Mouse (Mus musculus) liver, embryonic 11.5 days (tissue): ENCODE results near the gene Phf11c. TPM values are rescaled to one million over a fixed set of nuclear protein-coding genes. Genes with fewer than 3 reads are reported as not detected.

Experiments
- ATAC-seq: fragments of 200-750 bp; cut with Nextera tagmentation; replicated peaks from 2 replicates; pipeline ENCODE4 v1.8.0; 2017; ENCODE audit warnings: moderate number of reproducible peaks, mild to moderate bottlenecking, moderate TSS enrichment, moderate library complexity; ENCODE audit not compliant: low FRiP score
- DNase-seq: peaks from one replicate; pipeline ENCODE4 v3.0.0-alpha.2; 2017; ENCODE audit warnings: low spot score
- H3K27ac ChIP-seq: fragments of 300-500 bp; sonication (generic); 2 replicates; pipeline ENCODE4 v1.5.1; 2014; ENCODE audit warnings: mild to moderate bottlenecking, low read depth, low read length, control low read depth
- H3K27me3 ChIP-seq: fragments of 300-500 bp; sonication (generic); replicated peaks from 2 replicates; pipeline ENCODE4 v1.6.1; 2014; ENCODE audit warnings: low read length, mixed read lengths; ENCODE audit not compliant: control insufficient read depth, insufficient read depth
- H3K36me3 ChIP-seq: fragments of 300-500 bp; sonication (generic); 2 replicates; pipeline ENCODE4 v1.6.1; 2014; ENCODE audit warnings: mild to moderate bottlenecking, low read length, moderate library complexity, mixed read lengths; ENCODE audit not compliant: control insufficient read depth, insufficient read depth
- H3K4me1 ChIP-seq: fragments of 300-500 bp; sonication (generic); replicated peaks from 2 replicates; pipeline ENCODE4 v1.6.1; 2014; ENCODE audit warnings: low read length, mixed read lengths; ENCODE audit not compliant: control insufficient read depth, insufficient read depth
- H3K4me2 ChIP-seq: fragments of 300-500 bp; sonication (generic); 2 replicates; pipeline ENCODE4 v1.6.1; 2014; ENCODE audit warnings: mild to moderate bottlenecking, control low read depth, moderate library complexity
- H3K4me3 ChIP-seq: fragments of 300-500 bp; sonication (generic); 2 replicates; pipeline ENCODE4 v1.5.1; 2014; ENCODE audit warnings: low read depth, low read length, control low read depth
- H3K9ac ChIP-seq: fragments of 300-500 bp; sonication (generic); 2 replicates; pipeline ENCODE4 v1.6.1; 2014; ENCODE audit warnings: low read depth, low read length, control low read depth
- H3K9me3 ChIP-seq: fragments of 300-500 bp; sonication (generic); 2 replicates; pipeline ENCODE4 v1.6.1; 2016; ENCODE audit warnings: low read length, inconsistent platforms, mixed read lengths; ENCODE audit not compliant: control insufficient read depth
- WGBS: fragments of 180-500 bp; shearing (Covaris S2); extraction: QIAGEN DNeasy Blood & Tissue Kit; methylation state at CpG from one replicate; pipeline ENCODE4 v1.1.7; 2014; 5-methylcytosine and 5-hydroxymethylcytosine counted together
- polyA plus RNA-seq: library from polyadenylated mRNA; unstranded; fragments of >200 nt; fragmentation: Nextera tagmentation; extraction: Ambion mirVana; gene quantifications from 2 replicates; pipeline ENCODE4 v1.2.1, GENCODE M21; 2014

Gene Phf11c
- 0.75 and 1.1 TPM in 2 replicates for polyA plus RNA-seq

GRCm38 (mm10) chr14:59395281-59395680, at the start of gene Phf11c:
Phf11c (minus strand) TSS chr14:59395381.
- no peak within 1 kb of the TSS for H3K4me2 ChIP-seq
- DNase-seq (no peak), ATAC-seq (no peak)
- H3K36me3 ChIP-seq = no peaks in the 10 kb centered on the region
- no peaks in the 10 kb centered on the region for H3K4me1 ChIP-seq
- no peaks in the 10 kb centered on the region for H3K9me3 ChIP-seq
- H3K27ac ChIP-seq = no peak within 1 kb of the TSS
- no peaks in the 10 kb centered on the region for H3K27me3 ChIP-seq
- H3K9ac ChIP-seq = no peak within 1 kb of the TSS
- 79% methylated on average over 3 of the region's 3 CpGs for WGBS
- no peak within 1 kb of the TSS for H3K4me3 ChIP-seq

GRCm38 (mm10) chr14:59441472-59441805, 46.3 kb upstream of the Phf11c start:
- H3K9ac ChIP-seq = peak overlapping the region; percentile 92
- DNase-seq (no peak), ATAC-seq (no peak)
- WGBS = 10% methylated on average over 6 of the region's 6 CpGs
- H3K9me3 ChIP-seq = no peaks in the 10 kb centered on the region
- peak overlapping the region; percentile 89 for H3K4me3 ChIP-seq
- H3K36me3 ChIP-seq = no peaks in the 10 kb centered on the region
- no peaks in the 10 kb centered on the region for H3K27me3 ChIP-seq
- peak overlapping the region; percentile 73 for H3K4me2 ChIP-seq
- peaks cover 7% of the 10 kb centered on the region for H3K4me1 ChIP-seq
- H3K27ac ChIP-seq = peak overlapping the region; percentile 93

GRCm38 (mm10) chr14:59440558-59441471, 45.6 kb upstream of the Phf11c start, which contains the start of the genes Setdb2 and Cab39l:
Setdb2 (minus strand) TSS chr14:59440884.
Cab39l (plus strand) TSS chr14:59440972.
- Histone ChIP-seq H3K4me2 (peak within 1 kb of the TSS; percentile 73), H3K36me3 (no peaks in the 10 kb centered on the region; the same call in 1 of the 2 replicates), H3K9me3 (no peaks in the 10 kb centered on the region), H3K9ac (peak within 1 kb of the TSS; percentile 92), H3K4me3 (peak within 1 kb of the TSS; percentile 89), H3K27ac (peak within 1 kb of the TSS; percentile 93), H3K4me1 (peaks cover 7% of the 10 kb centered on the region), H3K27me3 (no peaks in the 10 kb centered on the region)
- DNase-seq (peak; percentile 94), ATAC-seq (peak; percentile 99)
- WGBS = under 1% methylated on average over 65 of the region's 66 CpGs

- peak overlapping the region; percentile 73 for H3K4me2 ChIP-seq
- no peaks in the 10 kb centered on the region; the same call in 1 of the 2 replicates for H3K36me3 ChIP-seq
- H3K27ac ChIP-seq = peak overlapping the region; percentile 76; the same call in 1 of the 2 replicates
- no peak for ATAC-seq
- H3K4me1 ChIP-seq = peaks cover 7% of the 10 kb centered on the region
- H3K9ac ChIP-seq = peak overlapping the region; percentile 92
- 18% methylated on average over 7 of the region's 7 CpGs for WGBS
- no peaks in the 10 kb centered on the region for H3K9me3 ChIP-seq
- H3K27me3 ChIP-seq = no peaks in the 10 kb centered on the region
- DNase-seq = no peak
- H3K4me3 ChIP-seq = peak overlapping the region; percentile 89
Observed at GRCm38 (mm10) chr14:59440039-59440438, 44.9 kb upstream of the Phf11c start.

- WGBS = 66% methylated on average over 2 of the region's 2 CpGs
- DNase-seq (no peak), ATAC-seq (no peak)
- Histone ChIP-seq H3K4me3 (no peak overlapping the region), H3K4me2 (peak overlapping the region; percentile 73; the same call in 1 of the 2 replicates), H3K9me3 (no peaks in the 10 kb centered on the region), H3K4me1 (peaks cover 7% of the 10 kb centered on the region), H3K27me3 (no peaks in the 10 kb centered on the region), H3K36me3 (no peaks in the 10 kb centered on the region; the same call in 1 of the 2 replicates), H3K27ac (no peak overlapping the region), H3K9ac (no peak overlapping the region)
Observed at GRCm38 (mm10) chr14:59438505-59438904, 43.3 kb upstream of the Phf11c start.

- no peak overlapping the region for H3K4me3 ChIP-seq
- H3K27me3 ChIP-seq = no peaks in the 10 kb centered on the region
- ATAC-seq (no peak), DNase-seq (no peak)
- no peak overlapping the region for H3K27ac ChIP-seq
- no peaks in the 10 kb centered on the region for H3K9me3 ChIP-seq
- no peak overlapping the region for H3K4me2 ChIP-seq
- H3K4me1 ChIP-seq = peaks cover 7% of the 10 kb centered on the region
- no peaks in the 10 kb centered on the region; the same call in 1 of the 2 replicates for H3K36me3 ChIP-seq
- no peak overlapping the region for H3K9ac ChIP-seq
- 90% methylated on average over 3 of the region's 3 CpGs for WGBS
Observed at GRCm38 (mm10) chr14:59437398-59437797, 42.2 kb upstream of the Phf11c start.

- H3K4me3 ChIP-seq = no peak overlapping the region
- DNase-seq = no peak
- H3K36me3 ChIP-seq = no peaks in the 10 kb centered on the region; the same call in 1 of the 2 replicates
- no peak overlapping the region for H3K4me2 ChIP-seq
- no peaks in the 10 kb centered on the region for H3K27me3 ChIP-seq
- no peak overlapping the region for H3K9ac ChIP-seq
- H3K9me3 ChIP-seq = no peaks in the 10 kb centered on the region
- peaks cover 7% of the 10 kb centered on the region for H3K4me1 ChIP-seq
- H3K27ac ChIP-seq = no peak overlapping the region
- no peak for ATAC-seq
Observed at GRCm38 (mm10) chr14:59435206-59435605, 40.0 kb upstream of the Phf11c start.

GRCm38 (mm10) chr14:59433902-59434301, 38.7 kb upstream of the Phf11c start:
- ATAC-seq (no peak), DNase-seq (no peak)
- Histone ChIP-seq H3K9ac (no peak overlapping the region), H3K4me3 (no peak overlapping the region), H3K27me3 (no peaks in the 10 kb centered on the region), H3K4me2 (no peak overlapping the region), H3K9me3 (no peaks in the 10 kb centered on the region), H3K36me3 (no peaks in the 10 kb centered on the region; the same call in 1 of the 2 replicates), H3K27ac (no peak overlapping the region), H3K4me1 (no peaks in the 10 kb centered on the region; the same call in 1 of the 2 replicates)
- WGBS = 67% methylated on average over 2 of the region's 2 CpGs
